Mouse (Mus musculus) forebrain, embryonic 16.5 days (tissue): ENCODE results near the gene Wdr92. TPM values are rescaled to one million over a fixed set of nuclear protein-coding genes. Genes with fewer than 3 reads are reported as not detected.

Experiments used
- ATAC-seq: fragments of 200-750 bp; cut with Nextera tagmentation; 2 replicates; pipeline ENCODE4 v1.8.0; 2017; ENCODE audit warnings: mild to moderate bottlenecking, moderate library complexity
- H3K27ac ChIP-seq: fragments of 300-500 bp; sonication (generic); 2 replicates; pipeline ENCODE4 v1.5.1; 2014; ENCODE audit warnings: low read length, control low read depth
- H3K27me3 ChIP-seq: fragments of 300-500 bp; sonication (generic); replicated peaks from 2 replicates; pipeline ENCODE4 v1.6.1; 2014; ENCODE audit warnings: low read length; ENCODE audit not compliant: control insufficient read depth, insufficient read depth
- H3K36me3 ChIP-seq: fragments of 300-500 bp; sonication (generic); 2 replicates; pipeline ENCODE4 v1.6.1; 2014; ENCODE audit not compliant: control insufficient read depth, insufficient read depth
- H3K4me1 ChIP-seq: fragments of 300-500 bp; sonication (generic); replicated peaks from 2 replicates; pipeline ENCODE4 v1.6.1; 2014; ENCODE audit warnings: low read length; ENCODE audit not compliant: control insufficient read depth, insufficient read depth
- H3K4me2 ChIP-seq: fragments of 300-500 bp; sonication (generic); 2 replicates; pipeline ENCODE4 v1.6.1; 2014; ENCODE audit warnings: mild to moderate bottlenecking, low read length, control low read depth
- H3K4me3 ChIP-seq: fragments of 300-500 bp; sonication (generic); replicated peaks from 2 replicates; pipeline ENCODE4 v1.5.1; 2014; ENCODE audit warnings: mild to moderate bottlenecking, low read length, control low read depth
- H3K9ac ChIP-seq: fragments of 300-500 bp; sonication (generic); replicated peaks from 2 replicates; pipeline ENCODE4 v1.6.1; 2014; ENCODE audit warnings: low read depth, low read length, control low read depth
- H3K9me3 ChIP-seq: fragments of 300-500 bp; sonication (generic); 2 replicates; pipeline ENCODE4 v1.6.1; 2016; ENCODE audit warnings: low read length; ENCODE audit not compliant: control insufficient read depth
- WGBS: fragments of 180-500 bp; shearing (Covaris S2); extraction: QIAGEN DNeasy Blood & Tissue Kit; methylation state at CpG from one replicate; pipeline ENCODE4 v1.1.7; 2014; 5-methylcytosine and 5-hydroxymethylcytosine counted together
- polyA plus RNA-seq: library from polyadenylated mRNA; unstranded; fragments of >200 nt; fragmentation: Nextera tagmentation; extraction: Ambion mirVana; gene quantifications from 2 replicates; pipeline ENCODE4 v1.2.1, GENCODE M21; 2015

The Wdr92 gene
- polyA plus RNA-seq = 17.5 and 19.4 TPM in 2 replicates

DNA sequence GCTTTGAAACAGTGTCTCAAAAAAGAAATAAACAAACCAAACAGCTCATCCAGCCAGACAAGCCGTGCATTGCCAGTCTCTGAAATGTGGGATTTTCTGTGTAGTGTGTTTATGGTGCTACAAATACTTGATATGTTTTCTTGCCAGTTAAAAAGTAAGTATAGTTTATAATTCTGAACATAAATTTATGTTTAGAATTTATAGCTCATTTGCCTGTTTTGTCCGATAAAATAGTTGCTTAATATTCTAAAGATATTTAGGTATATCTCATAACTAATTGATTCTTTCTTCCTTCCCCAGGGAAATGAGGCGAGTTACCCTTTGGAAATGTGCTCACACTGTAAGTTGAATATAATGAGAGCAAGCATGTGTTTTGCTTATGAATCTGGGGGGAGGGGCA lies at the start of gene Wdr92:
TSS of gene Wdr92 (plus strand) at position 301 of the 400 bp plus-strand sequence.
- Histone ChIP-seq H3K27ac (no peak within 1 kb of the TSS), H3K9ac (no peak within 1 kb of the TSS), H3K4me3 (no peak within 1 kb of the TSS), H3K9me3 (no peaks in the 10 kb centered on the region), H3K4me2 (no peak within 1 kb of the TSS), H3K4me1 (no peaks in the 10 kb centered on the region), H3K27me3 (no peaks in the 10 kb centered on the region), H3K36me3 (no peaks in the 10 kb centered on the region)
- 70% methylated on average over 3 of the region's 3 CpGs for WGBS
- ATAC-seq = no peak

DNA sequence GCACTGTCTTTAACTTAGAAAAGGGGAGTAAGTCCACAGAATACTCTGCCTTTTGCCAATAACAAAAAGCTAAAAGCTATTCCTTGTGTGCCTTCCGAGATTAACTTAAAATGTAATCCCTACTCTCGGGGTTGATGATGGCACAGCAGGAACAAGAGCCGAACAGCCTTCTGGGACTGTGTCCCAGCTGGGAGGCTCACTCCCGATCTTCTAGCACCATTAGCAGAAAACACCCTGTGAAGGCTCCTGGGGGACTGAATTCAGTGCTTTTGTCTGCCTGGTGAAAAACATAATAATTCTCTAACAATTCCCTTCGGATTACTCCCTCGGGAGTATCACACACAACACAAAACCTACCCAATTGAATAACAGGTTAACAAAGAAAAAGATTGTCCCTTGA lies 46.3 kb upstream of the Wdr92 start:
- H3K36me3 ChIP-seq = no peaks in the 10 kb centered on the region
- H3K9me3 ChIP-seq = no peaks in the 10 kb centered on the region
- no peak overlapping the region for H3K4me2 ChIP-seq
- 7% methylated on average over 6 of the region's 6 CpGs for WGBS
- no peak overlapping the region for H3K4me3 ChIP-seq
- H3K27me3 ChIP-seq = no peaks in the 10 kb centered on the region
- no peaks in the 10 kb centered on the region for H3K4me1 ChIP-seq
- no peak overlapping the region for H3K27ac ChIP-seq
- ATAC-seq = no peak
- H3K9ac ChIP-seq = no peak overlapping the region

DNA sequence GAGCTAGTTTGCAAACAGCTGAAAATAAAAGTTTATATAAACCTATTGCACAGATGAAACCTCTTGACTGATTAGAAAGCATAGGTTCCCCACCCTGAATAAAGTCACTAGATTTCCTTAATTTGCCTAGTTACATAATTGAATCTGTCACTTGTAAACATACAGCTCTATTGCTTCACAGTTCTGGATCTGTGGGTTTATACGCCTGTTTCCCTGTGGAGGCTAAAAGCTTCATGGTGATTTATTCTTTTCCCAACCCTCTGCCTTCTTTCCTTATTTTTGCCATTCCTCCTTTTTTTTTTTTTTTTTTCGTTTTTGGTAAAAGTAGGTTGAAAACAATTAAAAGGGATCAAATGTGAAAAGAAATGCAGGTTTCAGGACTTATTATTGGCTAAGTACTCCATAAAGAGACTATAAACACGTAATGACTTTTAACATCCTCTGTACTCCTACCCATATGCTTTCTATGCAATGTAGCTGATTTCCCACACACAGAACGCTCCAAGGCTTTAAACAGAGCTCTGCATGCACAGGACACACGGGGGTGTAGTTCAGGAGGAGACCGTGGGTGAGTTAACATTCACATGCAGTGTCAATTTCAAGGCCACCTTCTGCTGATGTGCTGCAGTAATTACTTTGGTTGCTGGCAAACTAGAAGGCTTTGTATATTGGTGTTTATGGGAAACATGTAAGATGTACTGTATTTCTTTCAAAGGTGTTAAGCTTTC lies 43.4 kb upstream of the Wdr92 start:
- Histone ChIP-seq H3K4me2 (no peak overlapping the region), H3K9me3 (no peaks in the 10 kb centered on the region), H3K9ac (no peak overlapping the region), H3K36me3 (no peaks in the 10 kb centered on the region), H3K27ac (no peak overlapping the region), H3K4me3 (no peak overlapping the region), H3K27me3 (no peaks in the 10 kb centered on the region), H3K4me1 (no peaks in the 10 kb centered on the region)
- 68% methylated on average over 6 of the region's 6 CpGs for WGBS
- no peak for ATAC-seq

DNA sequence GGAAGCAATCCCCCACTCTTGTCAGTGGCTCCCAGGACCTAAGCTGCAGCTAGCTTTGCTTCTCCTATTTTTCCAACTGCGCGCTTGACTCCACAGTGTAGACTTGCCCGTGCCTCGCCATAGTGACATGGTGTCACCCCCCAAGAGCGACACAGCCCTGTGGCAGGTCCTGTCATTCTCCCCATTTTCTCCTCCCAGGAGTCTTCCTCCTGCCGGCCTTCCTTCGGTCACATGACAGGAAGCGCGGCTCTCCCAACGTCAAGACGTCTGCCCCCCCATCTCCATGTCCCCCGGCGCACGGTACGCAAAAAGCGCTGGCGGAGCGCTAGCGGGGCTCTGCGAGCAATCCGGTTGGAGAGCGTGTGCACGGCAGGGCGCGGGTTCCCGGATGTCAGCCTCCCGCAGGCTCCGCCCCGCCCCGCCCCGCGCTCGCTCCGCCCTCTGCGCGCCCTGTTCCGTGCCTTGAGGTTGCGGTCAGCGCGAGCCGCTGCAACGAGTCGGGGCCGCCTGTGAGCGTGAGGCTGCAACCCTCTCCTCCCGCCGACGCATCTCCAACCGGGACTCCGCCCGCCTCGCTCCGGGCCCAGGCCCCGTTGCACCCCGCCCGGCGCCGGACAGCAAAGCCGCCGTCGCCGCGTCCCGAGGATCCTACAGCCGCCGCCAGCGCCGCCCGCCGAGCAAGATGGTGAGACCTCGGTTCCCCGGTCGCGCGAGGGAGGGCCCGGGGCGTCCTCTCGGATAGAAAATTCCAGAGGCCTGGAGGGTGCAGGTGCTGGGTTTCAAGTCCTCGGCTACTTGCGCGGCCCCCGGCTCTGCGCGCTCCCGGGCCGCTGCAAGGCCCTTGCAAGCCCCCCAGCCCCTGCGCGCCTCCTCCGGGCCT lies 22.8 kb upstream of the Wdr92 start, which contains the start of gene Ppp3r1:
TSS of gene Ppp3r1 (plus strand) at position 406 of the 880 bp plus-strand sequence.
- peaks cover 33% of the 10 kb centered on the region for H3K4me1 ChIP-seq
- 0% methylated on average over 76 of the region's 89 CpGs for WGBS
- H3K9me3 ChIP-seq = no peaks in the 10 kb centered on the region
- peak within 1 kb of the TSS; percentile 64 for H3K4me3 ChIP-seq
- peak within 1 kb of the TSS; percentile 79 for H3K9ac ChIP-seq
- peak within 1 kb of the TSS; percentile 77 for H3K4me2 ChIP-seq
- no peaks in the 10 kb centered on the region for H3K27me3 ChIP-seq
- H3K36me3 ChIP-seq = no peaks in the 10 kb centered on the region
- ATAC-seq = peak; percentile 98
- H3K27ac ChIP-seq = peak within 1 kb of the TSS; percentile 94

DNA sequence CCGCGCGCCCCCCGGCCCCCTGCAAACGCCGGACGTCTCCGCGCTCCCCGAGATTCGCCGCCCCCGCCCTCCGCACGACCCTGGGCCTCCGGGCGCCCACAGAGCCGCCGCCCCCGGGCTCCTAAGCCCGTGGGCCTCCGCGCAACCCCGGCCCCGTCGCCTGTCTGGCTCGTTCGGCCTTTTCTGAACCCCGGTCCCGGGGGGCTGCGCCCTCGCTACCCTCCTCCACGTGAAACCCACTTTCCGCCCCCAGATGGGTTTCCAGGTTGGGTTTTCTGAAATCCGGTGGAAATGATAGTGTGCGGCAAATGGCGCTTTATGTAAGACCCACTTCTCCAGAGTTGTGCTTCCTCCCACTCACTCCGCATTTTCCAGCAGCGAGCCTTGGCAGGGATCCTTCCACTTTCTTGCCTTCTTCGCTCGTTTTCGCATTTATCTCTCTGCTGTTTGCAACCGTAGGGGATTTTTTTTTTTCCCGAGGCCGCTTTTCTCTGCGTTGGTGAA lies 22.1 kb upstream of the Wdr92 start:
- H3K4me1 ChIP-seq = peaks cover 34% of the 10 kb centered on the region
- under 1% methylated on average over 46 of the region's 46 CpGs for WGBS
- peak overlapping the region; percentile 79 for H3K9ac ChIP-seq
- no peaks in the 10 kb centered on the region for H3K9me3 ChIP-seq
- H3K4me2 ChIP-seq = peak overlapping the region; percentile 77
- no peaks in the 10 kb centered on the region for H3K27me3 ChIP-seq
- peak overlapping the region; percentile 94 for H3K27ac ChIP-seq
- no peaks in the 10 kb centered on the region for H3K36me3 ChIP-seq
- H3K4me3 ChIP-seq = peak overlapping the region; percentile 64
- peak; percentile 26 for ATAC-seq

DNA sequence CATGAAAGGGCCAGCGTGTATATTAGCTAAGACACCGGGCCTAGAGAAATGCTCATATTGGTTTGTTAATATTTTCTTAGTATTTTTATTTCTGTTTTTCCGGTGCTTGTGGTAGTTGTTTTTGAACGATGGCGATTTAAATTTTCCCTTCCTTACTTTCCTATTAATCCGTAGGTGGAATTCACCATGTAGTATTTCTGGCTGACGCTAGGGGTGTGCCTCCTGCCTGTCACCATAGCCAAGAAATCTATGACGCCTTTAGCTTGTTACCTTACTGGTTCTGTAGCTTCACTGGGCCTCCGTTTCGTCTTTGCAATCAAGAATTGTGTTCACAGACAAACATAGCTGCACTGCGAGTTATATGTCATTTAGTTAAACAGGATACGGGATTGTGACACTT lies 21.7 kb upstream of the Wdr92 start:
- Histone ChIP-seq H3K4me1 (peaks cover 34% of the 10 kb centered on the region), H3K9me3 (no peaks in the 10 kb centered on the region), H3K27me3 (no peaks in the 10 kb centered on the region), H3K36me3 (no peaks in the 10 kb centered on the region), H3K9ac (peak overlapping the region; percentile 79), H3K4me2 (peak overlapping the region; percentile 77), H3K27ac (peak overlapping the region; percentile 94), H3K4me3 (peak overlapping the region; percentile 64)
- under 1% methylated on average over 12 of the region's 12 CpGs for WGBS
- ATAC-seq = no peak

DNA sequence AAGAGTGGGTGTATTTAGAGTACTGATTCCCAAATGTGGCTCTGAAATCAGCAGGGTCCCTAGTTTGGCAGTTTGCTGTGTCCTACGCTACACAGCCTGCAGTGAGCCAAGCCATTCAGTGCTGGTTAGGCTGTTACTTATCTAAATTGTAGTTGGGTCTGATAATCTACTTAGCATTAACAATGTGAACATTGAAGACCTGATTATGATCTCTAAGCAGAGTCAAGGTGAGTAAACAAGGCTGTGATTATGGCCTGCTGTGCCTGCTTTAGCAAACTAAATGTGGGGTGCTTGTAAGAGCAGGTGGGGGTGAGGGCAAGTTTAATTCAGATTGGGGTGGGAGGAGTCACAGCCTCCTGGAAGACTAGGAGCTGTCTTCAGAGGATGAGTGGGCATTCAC lies 18.0 kb upstream of the Wdr92 start:
- no peak overlapping the region for H3K27ac ChIP-seq
- no peaks in the 10 kb centered on the region for H3K9me3 ChIP-seq
- no peaks in the 10 kb centered on the region for H3K27me3 ChIP-seq
- ATAC-seq = no peak
- H3K4me3 ChIP-seq = no peak overlapping the region
- no peak overlapping the region for H3K9ac ChIP-seq
- H3K4me2 ChIP-seq = no peak overlapping the region
- peaks cover 32% of the 10 kb centered on the region for H3K4me1 ChIP-seq
- H3K36me3 ChIP-seq = no peaks in the 10 kb centered on the region
- 52% methylated on average over 1 of the region's 1 CpGs for WGBS

DNA sequence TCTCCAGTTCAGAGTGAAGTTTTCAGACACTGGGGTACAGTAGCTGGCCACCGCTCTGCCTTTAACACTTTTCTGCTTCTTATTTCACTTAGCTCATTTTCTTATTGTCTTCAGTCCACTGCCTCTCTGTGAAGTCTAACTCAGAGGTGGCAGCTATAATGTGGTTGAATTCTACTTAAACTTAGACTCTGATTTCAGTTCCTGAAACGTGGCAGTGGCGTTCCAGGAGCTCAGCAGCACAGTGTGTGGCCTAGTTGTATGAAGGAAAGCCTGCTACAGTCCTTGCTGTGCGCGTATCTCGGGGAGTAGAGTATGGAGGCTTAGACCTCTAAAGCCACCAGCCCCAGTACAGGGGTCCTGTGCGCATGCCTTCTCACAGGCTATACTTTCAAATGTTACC lies 15.3 kb upstream of the Wdr92 start:
- no peak overlapping the region for H3K4me3 ChIP-seq
- H3K9ac ChIP-seq = no peak overlapping the region
- ATAC-seq = no peak
- no peak overlapping the region for H3K27ac ChIP-seq
- H3K4me1 ChIP-seq = peaks cover 20% of the 10 kb centered on the region
- no peaks in the 10 kb centered on the region for H3K36me3 ChIP-seq
- WGBS = 88% methylated on average over 7 of the region's 7 CpGs
- H3K4me2 ChIP-seq = no peak overlapping the region
- no peaks in the 10 kb centered on the region for H3K9me3 ChIP-seq
- H3K27me3 ChIP-seq = no peaks in the 10 kb centered on the region

DNA sequence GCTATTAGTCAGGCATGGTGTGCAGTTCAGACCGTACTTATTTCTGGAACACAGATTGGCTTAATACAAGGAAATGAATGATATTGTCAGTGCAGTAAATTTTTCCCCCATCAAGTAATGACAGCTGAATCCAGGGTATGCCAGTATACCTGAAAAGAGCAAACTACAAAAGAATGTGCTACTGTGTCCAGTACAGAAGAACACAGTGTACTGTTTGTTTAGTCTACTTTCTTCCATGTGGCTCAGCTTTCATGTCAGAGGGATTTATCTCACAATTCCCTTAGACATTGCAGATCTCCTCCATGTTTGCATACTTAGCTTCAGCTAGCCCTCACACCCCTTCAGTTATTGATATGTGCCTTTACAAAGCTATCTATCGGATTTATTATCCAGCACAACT lies 12.6 kb upstream of the Wdr92 start:
- H3K9me3 ChIP-seq = no peaks in the 10 kb centered on the region
- peaks cover 4% of the 10 kb centered on the region; the same call in 1 of the 2 replicates for H3K36me3 ChIP-seq
- H3K4me1 ChIP-seq = no peaks in the 10 kb centered on the region; the same call in 1 of the 2 replicates
- no peak for ATAC-seq
- no peak overlapping the region for H3K9ac ChIP-seq
- H3K4me2 ChIP-seq = no peak overlapping the region
- H3K27me3 ChIP-seq = no peaks in the 10 kb centered on the region
- WGBS = 88% methylated on average over 2 of the region's 2 CpGs
- H3K27ac ChIP-seq = no peak overlapping the region
- H3K4me3 ChIP-seq = no peak overlapping the region
